Mouse (Mus musculus): ENCODE measurements at regions not wholly inside any gene's neighbourhood (a gene's known extent, or its start where the extent isn't known, plus 50 kb on each side); places are given as distances from the start of the nearest gene placed in this dataset.

DNA sequence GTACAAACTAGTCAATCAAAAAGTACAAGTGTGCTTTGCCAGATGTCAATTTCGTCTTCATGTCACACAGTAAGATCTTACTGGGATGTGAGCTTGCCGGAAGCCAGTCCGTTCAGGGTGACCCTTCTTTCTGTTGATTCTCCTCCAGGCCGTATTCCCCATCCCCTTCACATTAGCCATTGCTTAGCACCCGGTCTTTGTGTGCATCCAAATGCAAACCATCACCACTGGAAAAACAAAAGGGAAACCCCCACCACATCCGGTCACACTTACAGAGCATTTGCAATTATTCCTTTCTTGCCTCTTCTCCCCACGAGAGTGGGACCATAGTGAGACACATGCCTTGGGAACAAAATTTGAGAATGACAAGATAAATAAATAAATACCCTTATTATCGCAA lies 616.2 kb upstream of the Gm10131 start:
- no peaks in the 10 kb centered on the region for H3K4me1 ChIP-seq (replicated peaks; ENCODE audit: control insufficient read depth, insufficient read depth, low read length)
- no peak overlapping the region for H3K4me2 ChIP-seq
- ATAC-seq (replicated peaks; ENCODE audit: low FRiP score) = no peak
- 82% methylated on average over 8 of the region's 8 CpGs for WGBS
- no peaks in the 10 kb centered on the region for H3K36me3 ChIP-seq (ENCODE audit: control insufficient read depth, insufficient read depth, low read length)
- no peak overlapping the region for H3K4me3 ChIP-seq (ENCODE audit: low read depth, low read length)
- DNase-seq (ENCODE audit: low spot score) = no peak
- H3K27me3 ChIP-seq (replicated peaks; ENCODE audit: control insufficient read depth, insufficient read depth, low read length) = peaks cover 7% of the 10 kb centered on the region
- H3K27ac ChIP-seq (ENCODE audit: low read depth, low read length) = no peak overlapping the region
- no peaks in the 10 kb centered on the region for H3K9me3 ChIP-seq (ENCODE audit: control insufficient read depth, low read length)
- no peak overlapping the region for H3K9ac ChIP-seq (ENCODE audit: low read depth, low read length)

DNA sequence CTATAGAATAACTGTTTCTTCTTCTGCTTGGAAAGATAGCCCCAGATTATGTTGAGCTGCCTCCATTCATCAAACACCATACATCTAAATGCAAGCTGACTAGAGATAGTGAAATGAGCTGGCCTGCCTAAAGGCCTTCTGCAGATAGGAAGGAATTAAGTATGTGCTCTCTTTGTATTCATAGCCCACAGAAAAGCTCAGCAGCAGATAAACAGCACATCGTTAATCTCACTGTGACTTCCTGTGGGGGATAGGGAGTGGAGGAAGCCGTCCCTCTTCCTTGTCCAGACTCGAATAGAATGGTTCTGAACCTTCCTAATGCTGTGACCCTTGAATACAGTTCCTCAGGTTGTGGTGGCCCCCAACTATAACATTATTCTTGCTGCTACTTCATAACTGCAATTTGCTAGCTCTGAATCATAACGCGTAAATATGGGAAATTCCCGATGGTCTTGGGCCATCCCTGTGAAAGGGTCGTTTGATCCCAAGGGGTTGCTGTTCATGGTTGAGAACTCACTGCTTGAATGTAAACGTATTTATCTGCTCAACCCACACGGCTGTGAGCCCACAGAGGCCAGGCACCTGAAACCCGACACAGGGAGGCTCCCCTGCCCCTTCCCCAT lies 614.7 kb upstream of the Gm10131 start:
- H3K9me3 ChIP-seq (ENCODE audit: control insufficient read depth, low read length) = no peaks in the 10 kb centered on the region
- ATAC-seq (replicated peaks; ENCODE audit: low FRiP score) (no peak), DNase-seq (ENCODE audit: low spot score) (no peak)
- H3K4me1 ChIP-seq (replicated peaks; ENCODE audit: control insufficient read depth, insufficient read depth, low read length) = no peaks in the 10 kb centered on the region
- H3K9ac ChIP-seq (ENCODE audit: low read depth, low read length) = no peak overlapping the region
- H3K4me3 ChIP-seq (ENCODE audit: low read depth, low read length) = no peak overlapping the region
- H3K36me3 ChIP-seq (ENCODE audit: control insufficient read depth, insufficient read depth, low read length) = no peaks in the 10 kb centered on the region
- no peak overlapping the region for H3K27ac ChIP-seq (ENCODE audit: low read depth, low read length)
- H3K27me3 ChIP-seq (replicated peaks; ENCODE audit: control insufficient read depth, insufficient read depth, low read length) = no peaks in the 10 kb centered on the region; the same call in 1 of the 2 replicates
- WGBS = 36% methylated on average over 10 of the region's 10 CpGs
- H3K4me2 ChIP-seq = no peak overlapping the region

- Histone ChIP-seq H3K27ac (ENCODE audit: low read depth, low read length) (no peak overlapping the region), H3K9me3 (ENCODE audit: control insufficient read depth, low read length) (no peaks in the 10 kb centered on the region), H3K36me3 (ENCODE audit: control insufficient read depth, insufficient read depth, low read length) (no peaks in the 10 kb centered on the region), H3K27me3 (replicated peaks; ENCODE audit: control insufficient read depth, insufficient read depth, low read length) (no peaks in the 10 kb centered on the region), H3K4me2 (no peak overlapping the region), H3K4me1 (replicated peaks; ENCODE audit: control insufficient read depth, insufficient read depth, low read length) (no peaks in the 10 kb centered on the region), H3K9ac (ENCODE audit: low read depth, low read length) (no peak overlapping the region), H3K4me3 (ENCODE audit: low read depth, low read length) (no peak overlapping the region)
- no peak for ATAC-seq (replicated peaks; ENCODE audit: low FRiP score)
- 43% methylated on average over 4 of the region's 4 CpGs for WGBS
- no peak for DNase-seq (ENCODE audit: low spot score)
These were observed 614.0 kb upstream of the Gm10131 start for GRCm38 (mm10) chr8:34725546-34725945.

- Histone ChIP-seq H3K4me2 (no peak overlapping the region), H3K27ac (ENCODE audit: low read depth, low read length) (no peak overlapping the region), H3K36me3 (ENCODE audit: control insufficient read depth, insufficient read depth, low read length) (no peaks in the 10 kb centered on the region), H3K9ac (ENCODE audit: low read depth, low read length) (no peak overlapping the region), H3K4me3 (ENCODE audit: low read depth, low read length) (no peak overlapping the region), H3K9me3 (ENCODE audit: control insufficient read depth, low read length) (no peaks in the 10 kb centered on the region), H3K27me3 (replicated peaks; ENCODE audit: control insufficient read depth, insufficient read depth, low read length) (no peaks in the 10 kb centered on the region), H3K4me1 (replicated peaks; ENCODE audit: control insufficient read depth, insufficient read depth, low read length) (no peaks in the 10 kb centered on the region)
- no peak for ATAC-seq (replicated peaks; ENCODE audit: low FRiP score)
- no peak for DNase-seq (ENCODE audit: low spot score)
- WGBS = 82% methylated on average over 23 of the region's 23 CpGs
These were observed 598.6 kb upstream of the Gm10131 start for GRCm38 (mm10) chr8:34709911-34710733.

- 60% methylated on average over 11 of the region's 11 CpGs for WGBS
- H3K27ac ChIP-seq (ENCODE audit: low read depth, low read length) = no peak overlapping the region
- ATAC-seq (replicated peaks; ENCODE audit: low FRiP score) (no peak), DNase-seq (ENCODE audit: low spot score) (no peak)
- H3K9ac ChIP-seq (ENCODE audit: low read depth, low read length) = no peak overlapping the region
- no peak overlapping the region for H3K4me2 ChIP-seq
- no peak overlapping the region for H3K4me3 ChIP-seq (ENCODE audit: low read depth, low read length)
- no peaks in the 10 kb centered on the region for H3K9me3 ChIP-seq (ENCODE audit: control insufficient read depth, low read length)
- no peaks in the 10 kb centered on the region for H3K27me3 ChIP-seq (replicated peaks; ENCODE audit: control insufficient read depth, insufficient read depth, low read length)
- no peaks in the 10 kb centered on the region for H3K36me3 ChIP-seq (ENCODE audit: control insufficient read depth, insufficient read depth, low read length)
- H3K4me1 ChIP-seq (replicated peaks; ENCODE audit: control insufficient read depth, insufficient read depth, low read length) = no peaks in the 10 kb centered on the region
These were observed 597.8 kb upstream of the Gm10131 start for GRCm38 (mm10) chr8:34709316-34709715.

DNA sequence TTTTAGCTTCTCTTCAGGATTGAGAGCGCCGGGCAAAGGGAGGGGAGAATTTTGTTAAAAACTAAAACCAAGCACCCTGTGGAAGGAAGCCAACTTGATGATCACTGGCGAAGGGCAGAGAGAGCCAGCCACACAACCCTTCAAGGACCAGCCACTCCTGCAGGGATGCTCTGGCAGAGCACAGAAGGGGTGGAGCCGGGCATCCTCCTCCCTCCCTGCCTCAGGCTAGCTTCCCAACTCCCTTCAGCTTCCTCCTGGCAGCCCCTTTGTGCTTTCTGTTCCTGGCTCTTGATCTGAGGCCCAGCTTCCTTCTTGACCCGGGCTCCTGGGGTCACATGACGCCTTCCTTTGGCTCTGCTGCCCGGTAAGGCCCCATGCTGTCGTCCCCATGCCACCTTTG lies 591.8 kb upstream of the Gm10131 start:
- DNase-seq (ENCODE audit: low spot score) = no peak
- 40% methylated on average over 8 of the region's 8 CpGs for WGBS
- no peak for ATAC-seq (replicated peaks; ENCODE audit: low FRiP score)

GRCm38 (mm10) chr8:34702806-34703205 lies 591.3 kb upstream of the Gm10131 start:
- Histone ChIP-seq H3K9ac (ENCODE audit: low read depth, low read length) (no peak overlapping the region), H3K4me3 (ENCODE audit: low read depth, low read length) (no peak overlapping the region), H3K4me2 (no peak overlapping the region), H3K36me3 (ENCODE audit: control insufficient read depth, insufficient read depth, low read length) (no peaks in the 10 kb centered on the region), H3K27me3 (replicated peaks; ENCODE audit: control insufficient read depth, insufficient read depth, low read length) (no peaks in the 10 kb centered on the region), H3K4me1 (replicated peaks; ENCODE audit: control insufficient read depth, insufficient read depth, low read length) (no peaks in the 10 kb centered on the region), H3K9me3 (ENCODE audit: control insufficient read depth, low read length) (no peaks in the 10 kb centered on the region), H3K27ac (ENCODE audit: low read depth, low read length) (no peak overlapping the region)
- no peak for DNase-seq (ENCODE audit: low spot score)
- no peak for ATAC-seq (replicated peaks; ENCODE audit: low FRiP score)
- WGBS = 92% methylated on average over 2 of the region's 2 CpGs

More for the DNA sequence above, 591.8 kb upstream of the Gm10131 start:
- Histone ChIP-seq H3K36me3 (ENCODE audit: control insufficient read depth, insufficient read depth, low read length) (no peaks in the 10 kb centered on the region), H3K27me3 (replicated peaks; ENCODE audit: control insufficient read depth, insufficient read depth, low read length) (no peaks in the 10 kb centered on the region), H3K4me3 (ENCODE audit: low read depth, low read length) (no peak overlapping the region), H3K27ac (ENCODE audit: low read depth, low read length) (no peak overlapping the region), H3K4me1 (replicated peaks; ENCODE audit: control insufficient read depth, insufficient read depth, low read length) (no peaks in the 10 kb centered on the region), H3K4me2 (no peak overlapping the region), H3K9ac (ENCODE audit: low read depth, low read length) (no peak overlapping the region), H3K9me3 (ENCODE audit: control insufficient read depth, low read length) (no peaks in the 10 kb centered on the region)

DNA sequence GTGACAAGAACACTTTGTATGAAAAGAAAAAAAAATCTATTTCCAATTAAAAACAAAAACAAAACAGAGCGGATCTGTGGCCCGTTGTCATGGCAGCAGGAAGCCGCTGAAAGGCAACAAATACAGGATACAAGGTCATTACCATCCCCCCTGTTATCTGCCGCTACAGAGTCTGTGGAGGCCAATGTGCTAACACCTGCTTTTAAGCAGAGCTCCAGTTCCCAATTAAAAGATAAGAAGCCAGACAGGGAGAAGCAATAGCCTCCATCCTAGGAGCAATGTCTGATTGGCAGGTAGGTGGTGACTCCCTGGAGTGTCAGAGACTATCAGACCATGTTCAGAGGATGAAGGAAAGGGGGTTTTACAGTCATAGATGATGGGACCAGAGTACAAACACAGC lies 587.5 kb upstream of the Gm10131 start:
- no peaks in the 10 kb centered on the region for H3K4me1 ChIP-seq (replicated peaks; ENCODE audit: control insufficient read depth, insufficient read depth, low read length)
- no peak overlapping the region for H3K4me2 ChIP-seq
- no peak overlapping the region for H3K4me3 ChIP-seq (ENCODE audit: low read depth, low read length)
- WGBS = 45% methylated on average over 4 of the region's 4 CpGs
- no peak overlapping the region for H3K9ac ChIP-seq (ENCODE audit: low read depth, low read length)
- ATAC-seq (replicated peaks; ENCODE audit: low FRiP score) = no peak
- H3K36me3 ChIP-seq (ENCODE audit: control insufficient read depth, insufficient read depth, low read length) = no peaks in the 10 kb centered on the region
- H3K27me3 ChIP-seq (replicated peaks; ENCODE audit: control insufficient read depth, insufficient read depth, low read length) = no peaks in the 10 kb centered on the region
- no peaks in the 10 kb centered on the region for H3K9me3 ChIP-seq (ENCODE audit: control insufficient read depth, low read length)
- no peak overlapping the region for H3K27ac ChIP-seq (ENCODE audit: low read depth, low read length)
- DNase-seq (ENCODE audit: low spot score) = no peak

DNA sequence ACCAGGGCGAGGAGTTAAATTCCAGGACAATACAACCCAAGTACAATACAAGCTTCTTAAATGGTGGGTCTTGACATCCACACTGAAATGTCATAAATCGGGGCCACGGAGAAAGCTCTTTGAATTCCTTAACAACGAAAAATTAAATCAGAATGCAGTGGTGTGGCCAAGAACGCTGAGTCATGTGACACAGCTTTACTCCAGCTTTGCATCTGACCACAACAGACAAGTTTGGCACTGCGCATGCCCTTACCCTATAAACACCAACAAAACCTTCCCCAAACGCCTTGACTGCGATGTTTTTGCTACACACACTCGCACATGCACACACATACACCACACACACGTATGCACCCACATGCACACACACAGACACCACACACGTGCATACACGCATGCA lies 584.8 kb upstream of the Gm10131 start:
- Histone ChIP-seq H3K27me3 (replicated peaks; ENCODE audit: control insufficient read depth, insufficient read depth, low read length) (no peaks in the 10 kb centered on the region), H3K27ac (ENCODE audit: low read depth, low read length) (no peak overlapping the region), H3K4me1 (replicated peaks; ENCODE audit: control insufficient read depth, insufficient read depth, low read length) (no peaks in the 10 kb centered on the region), H3K36me3 (ENCODE audit: control insufficient read depth, insufficient read depth, low read length) (no peaks in the 10 kb centered on the region), H3K9ac (ENCODE audit: low read depth, low read length) (no peak overlapping the region), H3K4me3 (ENCODE audit: low read depth, low read length) (no peak overlapping the region), H3K4me2 (no peak overlapping the region), H3K9me3 (ENCODE audit: control insufficient read depth, low read length) (no peaks in the 10 kb centered on the region)
- DNase-seq (ENCODE audit: low spot score) (no peak), ATAC-seq (replicated peaks; ENCODE audit: low FRiP score) (no peak)
- 87% methylated on average over 12 of the region's 12 CpGs for WGBS

Data from liver, embryonic 11.5 days (tissue).